Mouse (Mus musculus) right cerebral cortex, postnatal 36 days (tissue): ENCODE results near the gene Sfi1.
A peak's percentile ranks its signal among the peaks of the same experiment; 100 is the strongest.
"Not testable (repeated sequence)": the region's sequence is repeated elsewhere in the genome, so short reads cannot be mapped to it uniquely, and the experiment has no call there.

Source experiments
- DNase-seq, 2 experiments: peaks; one replicate each; pipeline ENCODE4 v3.0.0; 2022; ENCODE audit warnings: low spot score in 2 of 2, mixed read lengths in 1 of 2

Sfi1 gene

GRCm38 (mm10) chr11:3173425-3174318, 19.6 kb downstream of the Sfi1 start:
- peak; percentile 60 to 78 for DNase-seq

GRCm38 (mm10) chr11:3172526-3172925, 20.7 kb downstream of the Sfi1 start:
- DNase-seq, result not testable (repeated sequence)

- DNase-seq, result peak; percentile 48 to 56
Observed at GRCm38 (mm10) chr11:3171931-3172330, 21.3 kb downstream of the Sfi1 start.

GRCm38 (mm10) chr11:3169042-3169441, 24.2 kb downstream of the Sfi1 start:
- DNase-seq, result peak in 1 of 2 experiments; percentile 49

- peak in 1 of 2 experiments; percentile 52 for DNase-seq
Observed at GRCm38 (mm10) chr11:3167571-3168001, 25.7 kb downstream of the Sfi1 start.

- DNase-seq, result not testable (repeated sequence)
Observed at GRCm38 (mm10) chr11:3167129-3167528, 26.1 kb downstream of the Sfi1 start.

GRCm38 (mm10) chr11:3166321-3166720, 26.9 kb downstream of the Sfi1 start:
- DNase-seq, result not testable (repeated sequence)

- DNase-seq, result not testable (repeated sequence)
Observed at GRCm38 (mm10) chr11:3165210-3165782, 28.0 kb downstream of the Sfi1 start.

GRCm38 (mm10) chr11:3163661-3164060, 29.6 kb downstream of the Sfi1 start:
- not testable (repeated sequence) for DNase-seq

GRCm38 (mm10) chr11:3163122-3163521, 30.1 kb downstream of the Sfi1 start:
- not testable (repeated sequence) for DNase-seq

- peak; percentile 55 to 70 for DNase-seq
Observed at GRCm38 (mm10) chr11:3162236-3162897, 30.9 kb downstream of the Sfi1 start.

- DNase-seq, result peak; percentile 47 to 57
Observed at GRCm38 (mm10) chr11:3161370-3161769, 31.9 kb downstream of the Sfi1 start.

GRCm38 (mm10) chr11:3158800-3159199, 34.5 kb downstream of the Sfi1 start:
- not testable (repeated sequence) for DNase-seq

GRCm38 (mm10) chr11:3157996-3158395, 35.3 kb downstream of the Sfi1 start:
- peak in 1 of 2 experiments; percentile 34 for DNase-seq

- DNase-seq, result not testable (repeated sequence)
Observed at GRCm38 (mm10) chr11:3156991-3157390, 36.3 kb downstream of the Sfi1 start.

GRCm38 (mm10) chr11:3153666-3154397, 39.4 kb downstream of the Sfi1 start:
- DNase-seq, result peak; percentile 63 to 66

GRCm38 (mm10) chr11:3151358-3151757, 41.9 kb downstream of the Sfi1 start:
- not testable (repeated sequence) for DNase-seq

- DNase-seq, result not testable (repeated sequence)
Observed at GRCm38 (mm10) chr11:3150677-3151003, 42.6 kb downstream of the Sfi1 start.

GRCm38 (mm10) chr11:3150003-3150676, 43.1 kb downstream of the Sfi1 start:
- DNase-seq, result not testable (repeated sequence)

GRCm38 (mm10) chr11:3149471-3149870, 43.8 kb downstream of the Sfi1 start:
- not testable (repeated sequence) for DNase-seq

- DNase-seq, result not testable (repeated sequence)
Observed at GRCm38 (mm10) chr11:3146806-3147205, 46.5 kb downstream of the Sfi1 start.
